Mouse (Mus musculus) erythroblast, adult 5-6 weeks (primary cell): Measurements from ENCODE around the gene Sec1. TPM values are rescaled to one million over a fixed set of nuclear protein-coding genes. Genes with fewer than 3 reads are reported as not detected.

ENCODE experiments used
- ATAC-seq: replicated peaks from 2 replicates; pipeline ENCODE4 v1.8.0; 2016; ENCODE audit warnings: moderate number of reproducible peaks, mild to moderate bottlenecking, moderate TSS enrichment, inconsistent platforms; ENCODE audit not compliant: poor library complexity, low FRiP score, severe bottlenecking
- total RNA-seq, 2 experiments: library from RNA; stranded (forward) in 1 of 2; stranded (reverse) in 1 of 2; fragments of 150-400 nt in 1 of 2; fragments of 200-764, 138-1000 nt in 1 of 2; gene quantifications; 2 replicates each; pipeline versions ENCODE4 v1.2.3 to v1.2.4; 2015 to 2017; ENCODE audit warnings: low replicate concordance in 2 of 2

The Sec1 gene
- total RNA-seq, 2 experiments from 2014 or later: not detected

DNA sequence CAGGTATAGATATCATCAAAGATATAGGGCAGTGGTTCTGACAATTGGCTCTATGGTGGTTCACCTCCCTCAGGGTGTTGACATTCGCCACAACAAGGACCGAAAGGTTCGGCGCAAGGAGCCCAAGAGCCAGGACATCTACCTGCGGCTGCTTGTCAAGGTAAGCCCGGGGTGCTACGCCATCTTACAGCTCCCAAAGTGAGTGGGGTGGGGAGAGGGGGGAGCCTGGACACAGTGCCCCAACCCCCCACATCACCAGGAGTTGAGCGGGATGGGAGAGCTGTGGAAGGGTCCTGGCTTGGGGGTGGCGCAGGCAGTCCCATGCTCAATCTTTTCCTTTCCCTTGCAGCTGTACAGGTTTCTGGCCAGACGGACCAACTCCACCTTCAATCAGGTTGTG lies 25.0 kb upstream of the Sec1 start:
- no peak for ATAC-seq

DNA sequence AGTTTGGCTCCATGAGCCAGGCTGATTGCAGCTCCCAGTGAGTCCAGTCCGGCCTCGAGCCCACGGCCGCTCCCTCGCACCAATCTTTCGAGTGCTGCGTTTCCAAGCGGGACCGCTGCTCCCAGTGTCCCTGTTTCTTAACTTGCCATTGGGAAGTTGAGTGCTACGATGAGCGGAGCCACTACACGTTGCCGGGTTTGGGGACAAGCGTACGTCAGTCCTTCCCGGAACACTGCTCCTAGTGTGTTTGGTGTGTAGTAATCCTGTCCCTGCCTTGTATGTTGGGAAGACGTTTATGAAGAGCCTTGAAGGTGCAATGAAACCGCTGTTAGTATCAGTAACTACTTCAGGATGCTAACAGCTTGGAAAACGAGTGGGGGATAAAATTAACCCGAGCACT lies 24.1 kb upstream of the Sec1 start:
- no peak for ATAC-seq

- ATAC-seq: peak; percentile 72
These were observed 23.7 kb upstream of the Sec1 start, which contains the start of gene Sphk2 for GRCm38 (mm10) chr7:45717918-45718297. Gene Sphk2 (minus strand): TSS chr7:45718002.

DNA sequence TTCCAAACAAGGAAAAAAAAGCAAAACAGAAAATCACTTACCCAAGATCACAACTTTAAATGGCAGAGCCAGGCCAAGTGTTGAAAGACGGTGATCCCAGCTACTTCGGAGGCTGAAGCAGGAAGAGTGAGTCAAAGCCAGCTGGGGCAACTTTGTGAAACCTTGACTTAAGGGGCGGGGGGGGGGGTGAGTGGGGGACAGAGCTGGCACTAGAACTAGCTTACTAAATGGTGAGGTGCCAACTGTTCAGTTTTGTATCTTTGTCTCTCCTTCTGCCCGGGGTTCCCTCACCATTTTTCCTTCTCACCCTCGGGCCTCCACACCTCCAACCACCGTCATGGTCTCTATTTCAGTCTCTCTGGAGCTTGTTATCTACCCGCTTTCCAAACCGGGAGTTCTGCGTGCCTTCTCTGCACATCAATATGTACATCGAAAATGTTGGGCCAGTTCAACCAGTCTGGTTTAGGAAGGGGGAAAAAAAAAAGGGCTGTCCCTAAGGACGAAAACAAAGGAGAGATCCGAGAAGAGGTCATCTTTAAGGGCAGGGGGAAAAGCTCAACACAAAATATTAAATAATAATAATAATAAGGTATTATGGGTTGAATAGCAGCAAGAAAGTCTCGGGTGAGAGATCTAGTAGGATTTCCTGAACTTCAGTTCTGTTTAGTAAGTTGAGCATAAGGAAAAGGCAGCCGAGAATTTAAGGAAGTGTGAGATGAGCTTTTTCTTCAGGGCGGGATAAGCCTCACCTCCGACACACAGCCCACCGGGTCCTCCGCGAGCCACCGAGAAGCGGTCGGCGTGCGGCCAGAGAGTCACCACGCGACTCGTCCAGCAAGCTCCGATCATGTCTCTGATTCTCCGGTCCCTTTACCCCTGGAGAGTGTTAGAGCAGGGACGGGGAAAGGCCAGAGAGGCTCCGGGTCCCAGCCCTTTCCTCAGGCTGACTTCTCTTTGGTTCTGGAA lies 23.0 kb upstream of the Sec1 start:
- ATAC-seq: peak; percentile 44

DNA sequence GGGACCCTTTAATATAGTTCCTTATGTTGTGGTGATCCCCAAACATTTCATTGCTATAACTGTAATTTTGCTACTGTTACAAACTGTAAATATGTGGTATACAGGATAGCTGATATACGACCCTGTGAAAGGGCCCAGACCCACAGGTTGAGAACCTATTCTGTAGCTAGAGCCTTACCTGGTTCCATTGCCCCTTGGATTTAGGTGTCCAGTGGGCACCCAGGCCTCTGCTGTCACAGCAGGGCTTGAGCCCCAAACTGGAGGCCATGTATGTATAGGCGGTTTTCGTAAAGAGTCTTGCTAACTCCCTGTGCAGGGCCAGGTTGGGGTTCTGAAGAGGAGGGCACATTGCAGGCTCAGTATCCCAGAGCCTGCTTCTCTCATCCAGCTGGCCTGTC lies 22.3 kb upstream of the Sec1 start:
- ATAC-seq: no peak

- ATAC-seq: no peak
These were observed 21.7 kb upstream of the Sec1 start for GRCm38 (mm10) chr7:45715741-45716459.

DNA sequence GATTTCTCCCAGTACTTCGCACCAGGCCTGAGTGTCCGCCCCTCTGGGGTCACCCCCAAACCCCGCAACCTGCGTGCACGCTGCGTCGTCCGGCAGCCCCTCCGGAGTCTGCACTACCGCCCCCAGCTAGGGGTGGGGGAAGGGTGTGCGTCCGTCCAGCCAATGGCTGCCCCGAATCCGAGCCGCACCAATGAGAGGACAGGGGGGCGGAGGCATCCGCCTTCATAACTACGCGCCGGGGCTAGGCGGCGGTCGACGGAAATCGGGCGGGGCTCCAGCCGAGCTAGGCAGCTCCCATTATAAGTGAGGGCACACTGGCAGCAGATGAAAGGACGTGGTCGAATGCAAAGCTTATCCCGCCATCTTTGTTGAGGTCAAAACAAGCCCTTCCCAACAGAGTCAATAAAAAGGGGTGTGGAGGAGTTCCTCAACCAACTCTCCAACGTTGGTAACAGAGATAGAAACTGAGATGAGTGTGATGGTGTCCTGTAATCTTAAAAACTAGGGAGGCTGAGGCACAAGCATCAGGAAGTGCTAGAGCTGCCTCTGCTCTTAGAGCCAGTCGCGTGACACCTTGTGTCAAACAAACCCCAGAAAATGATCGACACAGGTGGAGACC lies 21.0 kb upstream of the Sec1 start, which contains the start of gene Rpl18:
Rpl18 (plus strand) TSS at position 368 of the 619 bp plus-strand sequence.
- ATAC-seq: peak; percentile 81

- peak; percentile 45 for ATAC-seq
These were observed 20.5 kb upstream of the Sec1 start for GRCm38 (mm10) chr7:45714630-45715089.

DNA sequence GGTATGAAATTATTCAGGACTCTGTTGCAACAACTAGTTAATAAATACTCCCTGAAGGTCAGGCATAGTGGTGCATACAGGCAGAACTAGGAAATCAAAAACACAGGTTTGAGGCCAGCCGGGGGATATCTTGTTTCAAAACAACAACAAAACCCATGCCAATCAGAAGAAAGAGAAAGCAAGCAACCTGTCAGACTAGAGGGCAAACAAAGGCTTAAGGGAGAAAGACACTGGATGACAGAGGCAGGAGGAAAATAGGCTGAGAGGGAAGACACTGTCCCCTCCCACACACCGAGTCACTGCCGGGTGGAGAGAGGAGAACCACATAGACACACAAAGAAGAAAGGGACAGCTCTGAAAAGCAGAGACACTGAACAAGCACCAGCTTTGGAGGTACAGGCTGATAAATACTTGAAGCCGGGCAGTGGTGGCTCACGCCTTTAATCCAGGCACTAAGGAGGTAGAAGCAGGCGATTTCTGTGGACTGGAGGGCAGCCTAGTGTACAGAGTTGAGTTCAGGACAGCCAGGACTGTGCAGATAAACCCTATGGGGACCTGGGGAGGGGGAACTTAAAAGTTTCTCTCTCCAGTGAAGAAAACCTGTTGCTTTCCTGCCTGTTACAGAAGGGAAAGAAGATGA lies 19.8 kb upstream of the Sec1 start:
- no peak for ATAC-seq

DNA sequence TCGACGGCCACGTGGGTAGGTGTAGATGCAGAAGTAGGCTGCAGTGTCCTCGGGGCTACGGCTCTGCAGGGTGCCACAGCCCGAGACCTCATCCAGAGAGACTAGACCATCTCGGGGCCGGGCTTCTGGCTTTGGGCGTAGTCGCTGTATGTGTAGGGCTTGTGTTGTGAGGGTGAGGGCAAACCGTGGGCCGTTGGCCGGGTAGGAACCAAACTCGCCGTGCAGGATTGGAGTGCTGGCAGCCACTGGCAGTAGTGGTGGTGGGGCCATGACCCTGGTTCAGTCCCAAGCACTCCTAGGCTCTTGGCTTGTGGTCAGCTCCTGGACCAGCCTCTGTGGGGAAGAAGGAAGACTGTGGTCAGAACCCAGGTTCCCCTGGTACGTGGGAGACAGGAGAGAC lies 19.2 kb upstream of the Sec1 start:
- ATAC-seq: no peak

- ATAC-seq: no peak
These were observed 18.0 kb upstream of the Sec1 start for GRCm38 (mm10) chr7:45712022-45712757.

DNA sequence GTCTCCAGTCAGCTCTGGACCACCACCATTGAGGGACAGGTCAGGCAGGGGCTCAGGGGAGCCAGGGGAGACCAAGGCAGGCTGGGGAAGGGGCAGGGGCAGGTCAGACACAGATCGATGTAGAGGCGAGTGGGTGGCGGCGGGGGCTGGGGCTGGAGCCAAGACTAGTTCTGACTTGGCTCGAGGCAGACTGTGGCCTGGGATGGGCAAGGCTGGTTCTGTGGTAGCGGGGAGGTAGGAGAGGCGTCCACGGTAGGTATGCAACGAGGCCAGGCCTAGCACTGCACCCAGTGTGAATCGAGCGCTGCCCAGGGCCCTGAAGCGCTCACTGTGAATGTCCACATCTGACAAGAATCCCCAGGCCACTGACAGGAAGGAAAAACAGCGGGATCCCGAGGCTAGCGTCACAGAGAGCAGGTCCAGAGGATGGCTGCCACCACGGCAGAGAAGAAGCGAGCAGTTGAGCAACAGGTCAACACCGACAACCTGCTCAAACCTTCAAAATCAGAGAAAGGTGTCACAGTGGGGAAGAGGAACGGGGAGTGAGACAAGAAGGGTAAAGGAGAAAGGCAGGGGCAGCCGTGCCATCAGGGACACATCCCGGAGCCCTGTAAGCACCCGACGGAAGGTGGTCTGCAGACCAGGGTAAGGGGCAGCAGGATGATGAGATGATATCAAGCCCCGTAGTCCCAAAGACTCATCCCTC lies 17.3 kb upstream of the Sec1 start:
- no peak for ATAC-seq

GRCm38 (mm10) chr7:45710477-45711191 lies 16.4 kb upstream of the Sec1 start:
- no peak for ATAC-seq

- ATAC-seq: no peak
These were observed 15.6 kb upstream of the Sec1 start for GRCm38 (mm10) chr7:45709677-45710355.

- no peak for ATAC-seq
These were observed 14.8 kb upstream of the Sec1 start for GRCm38 (mm10) chr7:45709036-45709435.

GRCm38 (mm10) chr7:45708221-45708761 lies 14.1 kb upstream of the Sec1 start:
- no peak for ATAC-seq

GRCm38 (mm10) chr7:45707375-45707967 lies 13.3 kb upstream of the Sec1 start:
- 0 out of 2 replicates have a peak, but pooled peaks have one; percentile 18 for ATAC-seq
